Mouse (Mus musculus) liver, embryonic 16.5 days (tissue): Measurements from ENCODE around the gene Iqsec2. TPM values are rescaled to one million over a fixed set of nuclear protein-coding genes. Genes with fewer than 3 reads are reported as not detected.

Experiments
- ATAC-seq: fragments of 200-750 bp; cut with Nextera tagmentation; 2 replicates; pipeline ENCODE4 v1.8.0; 2017; ENCODE audit warnings: low read depth, mild to moderate bottlenecking, moderate number of reproducible peaks, moderate library complexity
- H3K27ac ChIP-seq: fragments of 300-500 bp; sonication (generic); 2 replicates; pipeline ENCODE4 v1.5.1; 2014; ENCODE audit warnings: mild to moderate bottlenecking, low read length
- H3K27me3 ChIP-seq: fragments of 300-500 bp; sonication (generic); 2 replicates; pipeline ENCODE4 v1.6.1; 2014; ENCODE audit warnings: low read depth, low read length, mixed read lengths; ENCODE audit not compliant: control insufficient read depth, insufficient read depth
- H3K36me3 ChIP-seq: fragments of 300-500 bp; sonication (generic); 2 replicates; pipeline ENCODE4 v1.6.1; 2014; ENCODE audit warnings: mild to moderate bottlenecking; ENCODE audit not compliant: control insufficient read depth, insufficient read depth
- H3K4me1 ChIP-seq: fragments of 300-500 bp; sonication (generic); 2 replicates; pipeline ENCODE4 v1.6.1; 2014; ENCODE audit warnings: low read depth, low read length, mixed read lengths; ENCODE audit not compliant: control insufficient read depth
- H3K4me2 ChIP-seq: fragments of 300-500 bp; sonication (generic); 2 replicates; pipeline ENCODE4 v1.6.1; 2014; ENCODE audit warnings: low read depth, low read length, mixed read lengths
- H3K4me3 ChIP-seq: fragments of 300-500 bp; sonication (generic); 2 replicates; pipeline ENCODE4 v1.5.1; 2014; ENCODE audit warnings: low read depth, mild to moderate bottlenecking, low read length
- H3K9ac ChIP-seq: fragments of 300-500 bp; sonication (generic); 2 replicates; pipeline ENCODE4 v1.6.1; 2014; ENCODE audit warnings: low read depth, low read length
- H3K9me3 ChIP-seq: fragments of 300-500 bp; sonication (generic); replicated peaks from 2 replicates; pipeline ENCODE4 v1.6.1; 2016; ENCODE audit warnings: low read length; ENCODE audit not compliant: control insufficient read depth
- WGBS: fragments of 180-500 bp; shearing (Covaris S2); extraction: QIAGEN DNeasy Blood & Tissue Kit; methylation state at CpG from one replicate; pipeline ENCODE4 v1.1.7; 2014; ENCODE audit not compliant: insufficient replicate concordance; 5-methylcytosine and 5-hydroxymethylcytosine counted together
- polyA plus RNA-seq: library from polyadenylated mRNA; unstranded; fragments of >200 nt; fragmentation: Nextera tagmentation; extraction: Ambion mirVana; gene quantifications from 2 replicates; pipeline ENCODE4 v1.2.1, GENCODE M21; 2015

Gene Iqsec2
- polyA plus RNA-seq, result 1.8 and 2.7 TPM in 2 replicates

- Histone ChIP-seq H3K9me3 (no peaks in the 10 kb centered on the region), H3K4me3 (peak within 1 kb of the TSS; percentile 55), H3K4me2 (peak within 1 kb of the TSS; percentile 51), H3K27me3 (peaks cover 47% of the 10 kb centered on the region), H3K36me3 (no peaks in the 10 kb centered on the region), H3K9ac (no peak within 1 kb of the TSS; the same call in 1 of the 2 replicates), H3K27ac (no peak within 1 kb of the TSS), H3K4me1 (no peaks in the 10 kb centered on the region)
- peak; percentile 50; the same call in 1 of the 2 replicates for ATAC-seq
- WGBS, result 20% methylated on average over 34 of the region's 78 CpGs
These were observed at the start of gene Iqsec2 for GRCm38 (mm10) chrX:152143941-152144741. Gene Iqsec2, plus strand, starts transcription at chrX:152144268.

- 33% methylated on average over 1 of the region's 1 CpGs for WGBS
- Histone ChIP-seq H3K4me2 (no peak overlapping the region), H3K27me3 (no peaks in the 10 kb centered on the region; the same call in none of the 2 replicates), H3K4me1 (no peaks in the 10 kb centered on the region), H3K27ac (no peak overlapping the region), H3K36me3 (no peaks in the 10 kb centered on the region), H3K9ac (no peak overlapping the region), H3K4me3 (no peak overlapping the region), H3K9me3 (no peaks in the 10 kb centered on the region)
- no peak for ATAC-seq
These were observed 46.5 kb upstream of the Iqsec2 start for GRCm38 (mm10) chrX:152097572-152097971.

GRCm38 (mm10) chrX:152121687-152122086, 22.4 kb upstream of the Iqsec2 start:
- Histone ChIP-seq H3K36me3 (no peaks in the 10 kb centered on the region), H3K4me1 (no peaks in the 10 kb centered on the region), H3K4me3 (no peak overlapping the region), H3K27ac (no peak overlapping the region), H3K9ac (no peak overlapping the region), H3K27me3 (peaks cover 8% of the 10 kb centered on the region), H3K9me3 (no peaks in the 10 kb centered on the region), H3K4me2 (no peak overlapping the region)
- WGBS, result 38% methylated on average over 1 of the region's 1 CpGs
- ATAC-seq, result no peak

- Histone ChIP-seq H3K27me3 (peaks cover 6% of the 10 kb centered on the region; the same call in 1 of the 2 replicates), H3K9ac (no peak overlapping the region), H3K36me3 (no peaks in the 10 kb centered on the region), H3K4me3 (no peak overlapping the region), H3K4me2 (no peak overlapping the region), H3K4me1 (no peaks in the 10 kb centered on the region), H3K9me3 (no peaks in the 10 kb centered on the region), H3K27ac (no peak overlapping the region)
- 51% methylated on average over 3 of the region's 3 CpGs for WGBS
- ATAC-seq, result no peak
These were observed 13.3 kb upstream of the Iqsec2 start for GRCm38 (mm10) chrX:152130777-152131176.

- H3K27me3 ChIP-seq, result peaks cover 6% of the 10 kb centered on the region; the same call in 1 of the 2 replicates
- no peak for ATAC-seq
These were observed 12.0 kb upstream of the Iqsec2 start for GRCm38 (mm10) chrX:152132029-152132428.

GRCm38 (mm10) chrX:152135195-152135594, 8.9 kb upstream of the Iqsec2 start:
- no peak for ATAC-seq
- 42% methylated on average over 2 of the region's 2 CpGs for WGBS
- Histone ChIP-seq H3K4me2 (no peak overlapping the region), H3K4me3 (no peak overlapping the region), H3K9ac (no peak overlapping the region), H3K36me3 (no peaks in the 10 kb centered on the region), H3K9me3 (no peaks in the 10 kb centered on the region), H3K4me1 (no peaks in the 10 kb centered on the region), H3K27ac (no peak overlapping the region), H3K27me3 (peaks cover 6% of the 10 kb centered on the region; the same call in 1 of the 2 replicates)

More at GRCm38 (mm10) chrX:152132029-152132428, 12.0 kb upstream of the Iqsec2 start:
- H3K9ac ChIP-seq, result no peak overlapping the region
- H3K9me3 ChIP-seq, result no peaks in the 10 kb centered on the region
- H3K4me2 ChIP-seq, result no peak overlapping the region
- WGBS, result 45% methylated on average over 2 of the region's 2 CpGs
- H3K36me3 ChIP-seq, result no peaks in the 10 kb centered on the region
- no peak overlapping the region for H3K4me3 ChIP-seq
- H3K27ac ChIP-seq, result no peak overlapping the region
- H3K4me1 ChIP-seq, result no peaks in the 10 kb centered on the region

GRCm38 (mm10) chrX:152144742-152145214, 710 bp downstream of the Iqsec2 start:
- 16% methylated on average over 42 of the region's 42 CpGs for WGBS
- ATAC-seq, result no peak
- Histone ChIP-seq H3K27ac (no peak overlapping the region), H3K27me3 (peaks cover 47% of the 10 kb centered on the region), H3K4me3 (peak overlapping the region; percentile 55), H3K9ac (no peak overlapping the region; the same call in 1 of the 2 replicates), H3K4me1 (no peaks in the 10 kb centered on the region), H3K4me2 (peak overlapping the region; percentile 51), H3K9me3 (no peaks in the 10 kb centered on the region), H3K36me3 (no peaks in the 10 kb centered on the region)

GRCm38 (mm10) chrX:152146150-152146549, 2.1 kb downstream of the Iqsec2 start:
- Histone ChIP-seq H3K9me3 (no peaks in the 10 kb centered on the region), H3K4me2 (no peak overlapping the region), H3K4me3 (no peak overlapping the region), H3K27me3 (peaks cover 47% of the 10 kb centered on the region), H3K9ac (no peak overlapping the region), H3K27ac (no peak overlapping the region), H3K36me3 (no peaks in the 10 kb centered on the region), H3K4me1 (no peaks in the 10 kb centered on the region)
- 21% methylated on average over 1 of the region's 1 CpGs for WGBS
- ATAC-seq, result no peak

GRCm38 (mm10) chrX:152146691-152147090, 2.6 kb downstream of the Iqsec2 start:
- WGBS, result 35% methylated on average over 2 of the region's 2 CpGs
- H3K9me3 ChIP-seq, result no peaks in the 10 kb centered on the region
- ATAC-seq, result no peak

More at GRCm38 (mm10) chrX:152146691-152147090, 2.6 kb downstream of the Iqsec2 start:
- no peak overlapping the region for H3K27ac ChIP-seq
- H3K27me3 ChIP-seq, result peaks cover 47% of the 10 kb centered on the region
- no peaks in the 10 kb centered on the region for H3K36me3 ChIP-seq
- no peaks in the 10 kb centered on the region for H3K4me1 ChIP-seq
- no peak overlapping the region for H3K4me2 ChIP-seq
- no peak overlapping the region for H3K4me3 ChIP-seq
- H3K9ac ChIP-seq, result no peak overlapping the region
